Mouse (Mus musculus) heart, embryonic 16.5 days (tissue): ENCODE results near the gene Nprl3. TPM values are rescaled to one million over a fixed set of nuclear protein-coding genes. Genes with fewer than 3 reads are reported as not detected.
"Not testable (repeated sequence)": the region's sequence is repeated elsewhere in the genome, so short reads cannot be mapped to it uniquely, and the experiment has no call there.

Experiments used
- ATAC-seq: fragments of 200-750 bp; cut with Nextera tagmentation; replicated peaks from 2 replicates; pipeline ENCODE4 v1.8.0; 2017; ENCODE audit warnings: moderate number of reproducible peaks; ENCODE audit not compliant: insufficient read depth, low FRiP score; ENCODE audit errors: extremely low read depth
- H3K27ac ChIP-seq: fragments of 300-500 bp; sonication (generic); 2 replicates; pipeline ENCODE4 v1.5.1; 2014; ENCODE audit warnings: mild to moderate bottlenecking, low read length, control low read depth, moderate library complexity
- H3K27me3 ChIP-seq: fragments of 300-500 bp; sonication (generic); 2 replicates; pipeline ENCODE4 v1.6.1; 2014; ENCODE audit warnings: low read length, mixed read lengths; ENCODE audit not compliant: control insufficient read depth, insufficient read depth
- H3K36me3 ChIP-seq: fragments of 300-500 bp; sonication (generic); 2 replicates; pipeline ENCODE4 v1.6.1; 2014; ENCODE audit not compliant: control insufficient read depth, insufficient read depth
- H3K4me1 ChIP-seq: fragments of 300-500 bp; sonication (generic); 2 replicates; pipeline ENCODE4 v1.6.1; 2014; ENCODE audit warnings: low read length, mixed read lengths; ENCODE audit not compliant: control insufficient read depth, insufficient read depth
- H3K4me2 ChIP-seq: fragments of 300-500 bp; sonication (generic); 2 replicates; pipeline ENCODE4 v1.6.1; 2014; ENCODE audit warnings: low read depth, mild to moderate bottlenecking, control low read depth, low read length
- H3K4me3 ChIP-seq: fragments of 300-500 bp; sonication (generic); 2 replicates; pipeline ENCODE4 v1.5.1; 2014; ENCODE audit warnings: mild to moderate bottlenecking, control low read depth, low read length
- H3K9ac ChIP-seq: fragments of 300-500 bp; sonication (generic); 2 replicates; pipeline ENCODE4 v1.6.1; 2014; ENCODE audit warnings: low read length, control low read depth
- H3K9me3 ChIP-seq: fragments of 300-500 bp; sonication (generic); replicated peaks from 2 replicates; pipeline ENCODE4 v1.6.1; 2016; ENCODE audit warnings: low read length; ENCODE audit not compliant: control insufficient read depth
- WGBS: fragments of 180-500 bp; shearing (Covaris S2); extraction: QIAGEN DNeasy Blood & Tissue Kit; methylation state at CpG from one replicate; pipeline ENCODE4 v1.1.7; 2014; 5-methylcytosine and 5-hydroxymethylcytosine counted together
- polyA plus RNA-seq: library from polyadenylated mRNA; unstranded; fragments of >200 nt; fragmentation: Nextera tagmentation; extraction: Ambion mirVana; gene quantifications from 2 replicates; pipeline ENCODE4 v1.2.1, GENCODE M21; 2015

Gene Nprl3
- polyA plus RNA-seq, 1 experiment from 2014 or later = 30.4 TPM

DNA sequence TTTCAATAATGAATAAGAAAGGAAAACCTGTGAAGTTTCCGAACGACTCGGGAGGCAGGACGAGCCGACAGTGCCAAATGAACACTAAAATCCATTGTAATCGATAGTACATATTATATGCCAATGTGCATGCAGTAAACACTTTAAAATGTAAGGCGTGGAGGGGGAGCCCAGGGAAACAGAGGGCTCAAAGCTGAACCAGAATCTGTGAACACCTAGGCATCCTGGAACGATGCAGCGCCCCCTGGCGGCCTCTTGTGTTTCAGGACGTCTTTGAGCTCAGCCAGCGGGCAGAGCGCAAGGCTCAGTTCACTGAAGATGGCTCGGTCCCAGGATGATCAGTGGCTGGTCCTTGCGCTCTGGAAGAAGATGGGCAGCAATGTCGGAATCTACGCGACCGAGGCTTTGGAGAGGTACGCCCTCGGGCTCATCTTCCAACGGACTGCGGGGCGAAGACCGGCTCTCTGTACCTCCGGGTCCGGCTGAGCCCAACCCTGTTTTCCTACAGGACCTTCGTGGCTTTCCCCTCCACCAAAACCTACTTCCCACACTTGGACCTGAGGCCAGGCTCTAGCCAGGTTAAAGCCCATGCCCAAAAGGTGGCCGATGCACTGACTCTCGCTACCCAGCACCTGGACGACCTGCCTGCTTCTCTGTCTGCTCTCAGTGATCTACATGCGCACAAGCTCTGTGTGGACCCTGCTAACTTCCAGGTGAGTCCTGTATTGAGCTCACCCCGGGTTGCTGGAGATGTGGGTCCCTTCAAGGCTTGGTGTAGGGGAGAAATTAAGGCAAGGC lies 19.4 kb upstream of the Nprl3 start, which contains the start of gene Hbq1b:
TSS of gene Hbq1b (plus strand) at position 271 of the 798 bp plus-strand sequence.
- not testable (repeated sequence) for H3K4me1 ChIP-seq, H3K27me3 ChIP-seq, H3K9me3 ChIP-seq, H3K36me3 ChIP-seq, H3K9ac ChIP-seq, H3K27ac ChIP-seq, ATAC-seq
- WGBS = 16% methylated on average over 30 of the region's 33 CpGs
- Histone ChIP-seq H3K4me2 (peak within 1 kb of the TSS; percentile 54), H3K4me3 (peak within 1 kb of the TSS; percentile 32)

DNA sequence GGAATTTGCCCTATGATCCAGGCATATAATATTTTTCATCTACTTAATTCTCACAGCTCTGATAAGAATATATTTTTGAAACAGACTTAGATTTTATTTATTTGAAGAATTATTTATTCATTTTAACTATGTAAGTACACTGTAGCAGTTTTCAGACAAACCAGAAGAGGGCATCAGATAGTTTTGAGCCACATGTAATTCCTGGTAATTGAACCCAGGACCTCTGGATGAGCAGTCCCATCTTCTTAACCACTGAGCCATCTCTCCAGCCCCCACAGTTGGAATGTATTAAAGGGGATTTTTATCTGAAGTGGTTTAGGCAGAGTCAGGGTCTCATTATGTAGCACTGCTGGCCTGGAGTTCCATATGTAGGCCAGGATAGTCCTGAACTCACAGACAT lies 18.4 kb upstream of the Nprl3 start:
- H3K4me3 ChIP-seq, H3K27ac ChIP-seq, H3K27me3 ChIP-seq, H3K36me3 ChIP-seq, H3K4me2 ChIP-seq, H3K4me1 ChIP-seq, H3K9ac ChIP-seq, ATAC-seq, H3K9me3 ChIP-seq: not testable (repeated sequence)

GRCm38 (mm10) chr11:32285031-32285775 lies 17.7 kb upstream of the Nprl3 start:
- H3K4me3 ChIP-seq = no peak overlapping the region
- WGBS = 73% methylated on average over 7 of the region's 7 CpGs
- no peak overlapping the region for H3K27ac ChIP-seq
- no peaks in the 10 kb centered on the region for H3K36me3 ChIP-seq
- H3K4me2 ChIP-seq = no peak overlapping the region
- no peaks in the 10 kb centered on the region for H3K4me1 ChIP-seq
- no peaks in the 10 kb centered on the region for H3K9me3 ChIP-seq
- peaks cover 9% of the 10 kb centered on the region for H3K27me3 ChIP-seq
- no peak overlapping the region for H3K9ac ChIP-seq
- ATAC-seq = no peak

DNA sequence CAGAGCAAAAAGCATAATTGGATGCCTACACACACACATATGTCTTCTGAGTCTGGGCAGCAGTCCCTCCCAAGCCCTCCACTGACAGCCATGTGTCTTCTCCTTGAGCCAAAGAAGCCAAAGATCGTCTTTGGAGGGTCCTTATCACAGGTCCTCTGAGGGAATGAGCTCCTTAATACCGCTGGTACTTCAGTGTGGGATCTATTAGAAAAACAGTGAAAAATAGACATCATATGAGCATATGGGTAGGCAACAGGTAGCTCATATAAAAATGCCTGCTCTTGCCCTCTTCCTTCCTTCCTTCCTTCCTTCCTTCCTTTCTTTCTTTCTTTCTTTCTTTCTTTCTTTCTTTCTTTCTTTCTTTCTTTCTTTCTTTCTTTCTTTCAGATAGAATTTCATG lies 17.1 kb upstream of the Nprl3 start:
- ATAC-seq, H3K4me2 ChIP-seq, H3K36me3 ChIP-seq, H3K4me1 ChIP-seq, H3K27ac ChIP-seq, H3K4me3 ChIP-seq, H3K9ac ChIP-seq, H3K9me3 ChIP-seq: not testable (repeated sequence)
- peaks cover 11% of the 10 kb centered on the region for H3K27me3 ChIP-seq
- 30% methylated on average over 2 of the region's 2 CpGs for WGBS

DNA sequence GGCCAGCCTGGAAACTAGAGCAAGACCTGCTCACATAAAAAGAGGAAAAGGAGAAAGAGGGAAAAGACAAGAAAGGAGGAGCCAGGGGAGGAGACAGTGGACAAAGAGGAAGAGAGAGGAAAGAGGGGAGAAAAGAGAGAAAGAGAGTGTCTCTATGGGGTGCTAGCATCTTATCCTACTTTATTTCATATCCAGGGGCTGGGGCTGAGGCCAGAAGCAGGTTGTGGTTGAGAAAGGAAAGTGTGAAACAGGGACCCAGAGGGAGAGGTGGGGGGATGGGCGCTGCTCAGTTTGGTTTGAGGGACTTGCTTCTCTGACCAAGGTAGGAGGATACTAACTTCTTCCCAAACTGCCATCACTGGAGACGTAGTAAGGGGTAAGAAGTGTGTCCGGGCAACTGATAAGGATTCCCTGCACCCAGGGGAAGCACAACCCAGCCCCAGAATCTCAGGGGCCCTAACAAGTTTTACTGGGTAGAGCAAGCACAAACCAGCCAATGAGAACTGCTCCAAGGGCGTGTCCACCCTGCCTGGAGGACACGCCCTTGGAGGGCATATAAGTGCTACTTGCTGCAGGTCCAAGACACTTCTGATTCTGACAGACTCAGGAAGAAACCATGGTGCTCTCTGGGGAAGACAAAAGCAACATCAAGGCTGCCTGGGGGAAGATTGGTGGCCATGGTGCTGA lies 15.7 kb upstream of the Nprl3 start, which contains the start of gene Hba-a1:
TSS of gene Hba-a1 (plus strand) at position 421 of the 687 bp plus-strand sequence.
- peaks cover 19% of the 10 kb centered on the region for H3K27me3 ChIP-seq
- not testable (repeated sequence) for H3K36me3 ChIP-seq, H3K4me3 ChIP-seq, H3K4me2 ChIP-seq, H3K9me3 ChIP-seq, ATAC-seq, H3K9ac ChIP-seq, H3K27ac ChIP-seq, H3K4me1 ChIP-seq
- WGBS = 40% methylated on average over 1 of the region's 5 CpGs

DNA sequence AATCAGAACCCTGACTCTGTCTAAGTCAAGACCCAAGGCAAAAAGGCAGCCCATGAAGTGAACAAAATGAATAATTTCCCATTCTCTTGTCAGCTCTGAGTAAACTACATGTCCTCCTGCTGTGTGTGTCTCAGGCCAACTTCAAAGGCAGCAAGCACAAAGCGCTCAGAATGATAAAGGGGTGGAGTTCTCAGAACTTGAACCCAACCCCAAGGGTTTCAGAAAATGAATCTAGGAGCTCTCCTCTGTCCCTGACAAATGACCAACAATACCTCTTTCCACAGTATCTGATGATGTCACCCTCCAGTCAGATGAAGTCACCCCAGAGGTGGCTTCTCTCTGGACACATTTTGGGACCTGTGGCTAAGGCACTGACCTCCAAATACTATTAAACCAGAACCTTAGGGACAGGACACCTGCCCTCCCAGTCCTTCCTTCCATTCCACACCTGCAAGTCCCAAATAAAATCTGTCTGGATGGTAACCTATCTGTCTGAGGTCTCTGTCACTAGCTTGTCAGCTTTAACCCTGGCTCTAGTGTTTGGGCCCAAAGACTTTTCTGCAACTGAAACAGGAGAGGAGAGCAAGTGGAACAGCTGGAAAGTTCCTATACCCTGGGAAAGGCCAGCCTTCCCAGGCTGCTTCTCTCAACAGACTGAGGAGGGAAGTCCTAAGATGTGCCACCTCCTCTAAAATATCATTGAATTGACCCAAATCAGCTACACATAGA lies 14.1 kb upstream of the Nprl3 start:
- WGBS = 61% methylated on average over 1 of the region's 1 CpGs
- no peaks in the 10 kb centered on the region for H3K36me3 ChIP-seq
- no peak for ATAC-seq
- no peak overlapping the region for H3K4me2 ChIP-seq
- no peak overlapping the region for H3K27ac ChIP-seq
- no peak overlapping the region for H3K9ac ChIP-seq
- H3K4me3 ChIP-seq = no peak overlapping the region
- H3K4me1 ChIP-seq = no peaks in the 10 kb centered on the region
- H3K27me3 ChIP-seq = peaks cover 29% of the 10 kb centered on the region
- H3K9me3 ChIP-seq = no peaks in the 10 kb centered on the region

DNA sequence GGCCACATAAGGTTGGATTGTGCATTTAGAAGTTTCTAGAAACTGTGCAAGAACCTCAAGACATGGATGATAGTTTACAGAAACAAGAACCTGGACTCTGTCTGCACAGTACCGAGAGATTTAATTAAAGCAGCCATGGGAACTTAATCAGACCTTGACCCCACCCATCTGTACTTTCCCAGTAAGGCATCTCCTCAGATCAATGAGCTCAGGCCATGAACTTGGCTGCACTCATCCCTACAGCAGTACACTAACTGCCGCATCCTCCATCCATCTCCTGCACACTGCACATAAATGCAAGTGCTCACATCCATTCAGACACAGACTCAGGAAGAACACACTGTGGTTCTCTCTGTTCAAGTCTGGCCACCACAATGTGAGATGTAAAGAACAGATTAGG lies 13.1 kb upstream of the Nprl3 start:
- H3K4me1 ChIP-seq = no peaks in the 10 kb centered on the region
- no peaks in the 10 kb centered on the region for H3K9me3 ChIP-seq
- H3K27me3 ChIP-seq = peaks cover 32% of the 10 kb centered on the region
- WGBS = 72% methylated on average over 2 of the region's 2 CpGs
- H3K9ac ChIP-seq = no peak overlapping the region
- ATAC-seq = no peak
- no peak overlapping the region for H3K4me3 ChIP-seq
- H3K4me2 ChIP-seq = no peak overlapping the region
- no peaks in the 10 kb centered on the region for H3K36me3 ChIP-seq
- H3K27ac ChIP-seq = no peak overlapping the region

GRCm38 (mm10) chr11:32278458-32278957 lies 11.0 kb upstream of the Nprl3 start:
- Histone ChIP-seq H3K27me3 (peaks cover 32% of the 10 kb centered on the region), H3K36me3 (no peaks in the 10 kb centered on the region), H3K9ac (no peak overlapping the region), H3K9me3 (no peaks in the 10 kb centered on the region), H3K4me3 (no peak overlapping the region), H3K4me2 (no peak overlapping the region), H3K4me1 (no peaks in the 10 kb centered on the region), H3K27ac (no peak overlapping the region)
- ATAC-seq = no peak
- 68% methylated on average over 12 of the region's 12 CpGs for WGBS
